Mouse (Mus musculus) cerebellum, adult 9-10 months (tissue): ENCODE measurements around the gene Banp.

ENCODE experiments used
- DNase-seq: peaks from one replicate; pipeline ENCODE4 v3.0.0; 2022

Banp gene

DNA sequence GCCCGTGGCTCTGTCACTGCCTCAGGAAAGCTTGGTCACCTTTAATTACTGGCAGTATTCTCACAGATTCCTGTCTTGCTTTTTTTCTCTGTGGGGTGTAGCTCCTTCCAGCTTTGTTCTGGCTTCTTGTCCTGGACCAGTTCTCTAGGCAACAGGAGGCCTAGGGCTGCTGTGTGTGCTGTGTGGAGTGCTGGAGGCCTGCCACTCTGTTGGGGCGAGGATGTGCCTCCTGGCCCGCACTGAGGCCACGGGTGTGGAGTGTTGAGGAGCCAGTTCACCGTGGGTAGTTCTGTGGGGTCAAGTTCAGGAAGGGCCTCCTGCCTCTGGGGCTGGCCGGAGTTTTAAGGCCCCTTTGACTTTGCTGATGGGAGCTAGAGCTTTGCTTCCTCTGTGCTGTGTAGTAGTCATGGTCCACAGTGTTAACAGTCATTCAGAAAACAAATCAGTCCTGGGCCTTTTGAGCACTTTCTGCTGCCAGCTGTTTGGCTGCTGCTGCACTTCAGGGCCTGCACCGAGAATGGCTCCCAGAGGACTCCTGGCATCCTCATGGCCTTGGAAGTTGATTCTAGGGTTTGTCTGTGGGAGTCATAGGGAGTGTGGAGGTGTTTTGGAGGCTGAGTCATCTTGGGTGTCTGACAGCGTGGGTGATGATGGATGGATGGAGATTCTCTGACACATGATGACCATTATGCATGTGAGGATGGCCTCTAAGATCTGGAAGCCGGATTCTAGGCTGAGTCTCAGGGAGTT is 41.1 kb downstream of the Banp start:
- no peak for DNase-seq

DNA sequence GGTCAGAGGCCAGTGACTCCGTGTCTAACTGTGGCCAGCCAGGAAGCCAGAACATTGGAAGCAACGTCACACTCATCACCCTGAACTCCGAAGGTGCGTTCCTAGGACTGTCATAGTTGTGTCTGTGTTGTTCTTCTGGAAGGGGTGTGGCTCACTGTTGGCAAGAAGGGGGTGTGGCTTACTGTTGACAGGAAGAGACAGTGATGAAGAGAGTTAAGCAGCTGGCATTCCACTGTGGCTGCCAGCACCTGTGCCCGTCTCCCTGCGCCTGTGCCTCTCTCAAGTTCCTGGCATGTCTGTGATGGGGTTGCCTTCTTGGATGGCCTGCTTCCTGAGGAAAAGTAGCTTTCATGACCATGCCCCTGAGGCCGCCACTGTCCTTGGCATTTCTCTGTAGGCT is 42.1 kb downstream of the Banp start:
- DNase-seq = no peak

DNA sequence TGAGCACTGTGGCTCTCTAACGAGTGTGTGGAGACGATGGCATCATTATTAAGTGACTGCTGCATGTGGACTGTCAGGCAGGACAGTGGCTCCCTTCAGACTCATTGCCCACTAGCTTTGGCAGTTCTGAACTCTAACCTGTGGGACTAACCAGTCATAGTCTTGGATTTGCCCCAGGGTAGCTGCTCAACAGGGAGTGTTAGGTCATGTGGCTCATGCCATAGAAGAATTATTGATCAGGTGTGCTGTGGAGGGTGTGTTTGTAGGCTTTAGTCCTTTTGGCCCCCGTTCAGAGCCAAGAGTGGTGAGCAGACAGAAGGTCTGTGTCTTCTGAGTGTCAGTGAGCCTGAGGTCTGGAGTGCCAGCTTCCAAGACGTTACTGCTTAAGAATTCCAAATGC is 43.4 kb downstream of the Banp start:
- DNase-seq = no peak

GRCm38 (mm10) chr8:121995112-121995511 is 45.6 kb downstream of the Banp start:
- no peak for DNase-seq

DNA sequence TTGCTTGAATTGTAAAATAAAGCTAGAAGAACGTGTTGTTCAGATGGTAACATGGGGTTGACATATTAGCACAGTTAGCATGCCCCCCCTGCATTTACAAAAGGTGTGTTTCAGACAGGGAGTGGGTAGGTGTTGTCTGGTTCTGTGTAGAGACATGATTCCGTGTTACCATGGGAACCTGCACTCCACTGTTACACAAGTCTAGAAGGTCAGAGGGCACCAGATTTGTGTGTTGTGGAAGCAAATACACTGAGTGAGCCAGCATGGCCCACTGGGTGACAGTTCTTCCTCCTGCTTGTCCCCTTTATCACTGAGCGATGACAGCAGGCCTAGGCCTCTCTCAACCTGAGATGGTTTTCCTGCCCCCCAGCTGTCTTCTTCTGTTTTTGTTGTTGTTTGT is 46.3 kb downstream of the Banp start:
- DNase-seq = no peak

- no peak for DNase-seq
Observed at GRCm38 (mm10) chr8:121998631-121999030, 49.1 kb downstream of the Banp start.

DNA sequence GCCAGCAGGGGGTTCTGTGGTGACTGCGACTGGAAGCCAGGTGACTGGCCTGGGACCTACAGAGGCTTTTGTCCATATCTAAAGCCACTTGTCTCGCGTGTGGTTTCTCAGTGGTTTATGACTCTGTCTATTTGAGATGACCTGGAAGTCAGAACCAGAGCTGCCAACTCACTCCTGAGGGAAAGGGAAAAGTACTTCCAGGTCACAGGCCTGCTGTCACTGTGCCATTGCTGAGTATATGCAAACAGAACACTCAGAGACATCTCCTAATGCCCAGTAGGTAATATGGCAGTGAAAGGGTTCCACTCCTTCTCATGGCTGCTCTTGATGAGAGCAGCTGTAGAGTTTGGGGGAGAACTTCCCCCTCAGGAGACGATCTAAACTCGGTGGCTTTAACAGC is 49.7 kb downstream of the Banp start:
- DNase-seq = no peak

GRCm38 (mm10) chr8:122001339-122002115 is 52.0 kb downstream of the Banp start:
- DNase-seq = no peak

DNA sequence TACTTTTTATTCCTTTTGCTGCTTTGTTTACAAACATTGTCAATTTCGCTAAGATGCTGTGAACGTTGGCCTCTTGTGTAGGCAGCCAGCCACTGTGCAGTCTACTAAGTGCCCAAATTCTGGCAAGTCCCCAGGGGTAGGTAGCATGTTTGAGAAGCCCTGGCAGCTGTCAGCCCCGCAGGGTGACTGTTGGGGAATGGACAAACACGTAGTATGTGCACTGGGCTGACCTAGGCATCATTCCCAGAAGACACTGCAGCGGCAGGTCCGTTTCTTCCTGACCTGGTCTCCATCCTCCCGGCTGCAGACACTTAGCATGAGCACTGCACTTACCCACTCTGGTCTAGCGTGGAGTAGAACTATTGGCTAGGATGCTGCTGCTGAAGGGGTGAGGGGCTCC is 54.1 kb downstream of the Banp start:
- peak; percentile 78 for DNase-seq

- no peak for DNase-seq
Observed at GRCm38 (mm10) chr8:122004131-122004530, 54.6 kb downstream of the Banp start.

DNA sequence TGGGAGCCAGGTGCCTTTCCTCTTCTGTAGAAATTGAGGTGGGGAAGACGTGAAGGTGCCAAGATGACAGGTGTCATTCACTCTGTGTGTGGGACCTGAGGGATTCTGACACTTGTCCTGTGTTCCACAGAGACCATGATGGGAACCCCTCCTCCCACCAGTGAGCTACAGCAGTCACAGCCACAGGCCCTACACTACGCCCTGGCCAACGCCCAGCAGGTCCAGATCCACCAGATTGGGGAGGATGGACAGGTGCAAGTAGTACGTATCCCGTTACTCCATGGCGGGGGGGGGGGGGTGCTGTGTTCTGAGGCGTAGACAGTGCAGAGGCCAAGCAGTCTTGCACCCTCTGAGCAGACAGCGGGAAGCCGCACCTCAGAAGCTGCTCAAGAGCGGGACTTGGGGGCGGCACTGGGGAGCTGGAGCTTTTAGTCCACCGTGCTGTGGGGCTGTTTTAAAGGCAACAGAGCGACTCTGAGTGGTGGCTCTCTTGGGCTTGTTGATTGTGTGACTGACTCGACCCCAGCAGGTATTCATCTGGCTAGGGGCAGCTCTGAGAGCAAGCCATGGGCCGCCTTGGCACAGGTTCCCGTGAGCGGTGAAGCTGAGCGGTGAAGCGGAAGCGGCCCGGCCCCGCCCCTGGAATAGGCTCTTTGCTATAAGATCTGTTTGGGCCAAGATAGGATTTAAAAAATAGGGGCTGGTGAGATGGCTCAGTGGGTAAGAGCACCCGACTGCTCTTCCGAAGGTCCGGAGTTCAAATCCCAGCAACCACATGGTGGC is 56.1 kb downstream of the Banp start:
- peak; percentile 52 for DNase-seq

- DNase-seq = no peak
Observed at GRCm38 (mm10) chr8:122006688-122007484, 57.3 kb downstream of the Banp start.

GRCm38 (mm10) chr8:122008395-122008794 is 58.8 kb downstream of the Banp start:
- no peak for DNase-seq

- no peak for DNase-seq
Observed at GRCm38 (mm10) chr8:122010638-122011037, 61.1 kb downstream of the Banp start.

DNA sequence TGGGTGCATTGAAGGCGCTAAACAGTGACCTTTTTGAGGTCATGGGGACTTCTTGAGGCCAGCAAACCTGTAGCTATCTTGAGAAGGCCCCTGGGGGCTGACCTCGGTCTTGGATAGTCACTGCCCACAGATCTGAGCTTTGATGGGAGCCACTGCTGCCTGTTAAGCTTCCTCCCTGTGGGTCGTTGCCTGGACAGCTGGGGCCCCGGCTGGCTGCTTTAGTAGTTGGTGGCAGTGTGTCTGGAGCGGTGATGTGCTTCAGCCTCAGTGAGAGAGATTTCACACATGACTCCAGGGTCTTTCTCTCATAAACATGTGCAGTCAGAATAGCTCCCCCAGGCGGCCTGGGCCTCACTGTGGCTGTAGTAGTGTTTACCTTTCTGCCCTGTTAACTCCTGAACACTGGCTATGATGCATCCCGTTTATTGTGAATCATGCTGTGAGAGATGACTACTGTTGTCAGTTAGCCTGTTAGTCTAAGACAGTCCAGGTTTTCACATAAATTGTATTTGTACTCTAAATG is 61.6 kb downstream of the Banp start:
- DNase-seq = no peak

- no peak for DNase-seq
Observed at GRCm38 (mm10) chr8:122014606-122015005, 65.1 kb downstream of the Banp start.

GRCm38 (mm10) chr8:122018046-122018831 is 68.7 kb downstream of the Banp start:
- DNase-seq = no peak

DNA sequence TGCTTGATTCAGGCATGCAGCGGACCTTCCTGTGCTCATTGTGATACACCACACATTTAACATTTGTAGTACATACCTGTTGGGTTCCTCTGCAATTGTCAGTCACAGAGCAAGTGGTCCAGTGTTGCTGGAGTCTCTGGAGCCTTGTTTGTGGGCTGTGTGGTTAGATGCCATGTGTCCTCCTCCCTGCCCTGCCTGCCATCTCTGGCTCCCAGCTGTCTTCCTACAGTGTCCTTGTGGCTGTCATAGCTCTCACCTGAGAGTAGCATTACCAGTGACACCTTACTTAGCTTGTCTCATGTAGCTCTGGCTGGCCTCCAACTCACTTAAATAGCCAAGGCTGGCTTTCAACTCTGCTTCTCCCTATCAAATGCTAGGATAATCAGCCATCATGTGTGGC is 69.6 kb downstream of the Banp start:
- DNase-seq = no peak

DNA sequence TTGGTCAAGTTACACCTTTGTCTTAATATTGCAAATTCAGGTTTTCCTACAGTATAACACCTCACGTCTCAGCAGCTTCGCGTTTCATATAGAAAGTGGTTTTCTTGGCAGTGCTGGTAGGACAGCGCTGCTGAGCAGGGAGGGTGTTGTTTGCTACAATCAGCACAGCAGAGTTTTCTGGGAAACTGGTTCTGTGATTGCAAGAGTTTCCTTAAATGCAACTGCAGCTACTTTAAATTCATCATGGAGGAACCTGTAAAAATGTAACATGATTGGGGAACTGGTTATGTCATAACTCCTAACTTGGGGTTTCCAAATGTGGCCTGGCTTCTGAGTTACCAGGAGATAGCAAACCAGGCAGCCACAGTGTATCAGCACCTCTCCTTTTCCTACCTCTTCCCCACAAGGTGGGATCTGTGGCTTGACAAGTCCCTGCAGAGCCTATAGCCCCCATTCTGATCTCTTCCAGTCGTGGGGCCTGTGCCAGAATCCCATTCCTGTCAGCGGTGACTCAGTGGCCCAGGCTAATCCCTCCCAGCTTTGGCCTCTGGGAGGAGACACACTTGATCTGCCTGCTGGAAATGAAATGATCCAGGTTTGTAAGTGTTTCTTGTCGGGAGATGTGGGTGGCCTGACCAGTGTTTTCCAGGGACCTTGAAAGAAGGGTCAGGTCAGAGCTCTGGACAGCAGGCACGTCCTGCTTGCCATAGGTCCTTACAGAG is 70.7 kb downstream of the Banp start:
- no peak for DNase-seq

GRCm38 (mm10) chr8:122021725-122022124 is 72.2 kb downstream of the Banp start:
- DNase-seq = no peak

DNA sequence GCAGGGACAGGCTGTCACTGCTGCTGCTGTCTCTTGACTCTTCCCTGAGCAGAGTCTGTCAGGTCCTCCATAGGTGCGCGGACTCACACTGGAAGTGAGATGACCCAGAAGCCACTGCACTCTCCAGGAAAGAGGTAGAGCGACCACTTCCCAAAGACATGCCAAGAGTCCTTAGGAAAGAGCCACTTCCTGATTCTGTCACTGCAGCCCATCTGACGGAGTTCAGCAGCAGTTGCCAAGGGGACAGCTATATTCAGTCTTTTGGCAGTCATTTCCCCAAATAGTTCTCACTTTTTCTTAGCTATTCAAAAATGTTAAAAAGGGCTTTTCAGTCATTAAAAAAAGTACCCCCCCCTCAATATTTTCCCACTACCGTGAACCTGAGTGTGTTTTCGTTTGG is 72.7 kb downstream of the Banp start:
- no peak for DNase-seq
